Mouse (Mus musculus) cerebellum, adult 18-20 months (tissue): ENCODE data around the gene Zic5.

ENCODE experiments used
- DNase-seq, 2 experiments: peaks; one replicate each; pipeline ENCODE4 v3.0.0; 2021

Gene Zic5

GRCm38 (mm10) chr14:122464763-122465741 lies at the start of gene Zic5:
Zic5 (minus strand) TSS chr14:122465677.
- peak; percentile 84 to 88 for DNase-seq

GRCm38 (mm10) chr14:122513511-122514036 lies 48.1 kb upstream of the Zic5 start:
- no peak for DNase-seq

DNA sequence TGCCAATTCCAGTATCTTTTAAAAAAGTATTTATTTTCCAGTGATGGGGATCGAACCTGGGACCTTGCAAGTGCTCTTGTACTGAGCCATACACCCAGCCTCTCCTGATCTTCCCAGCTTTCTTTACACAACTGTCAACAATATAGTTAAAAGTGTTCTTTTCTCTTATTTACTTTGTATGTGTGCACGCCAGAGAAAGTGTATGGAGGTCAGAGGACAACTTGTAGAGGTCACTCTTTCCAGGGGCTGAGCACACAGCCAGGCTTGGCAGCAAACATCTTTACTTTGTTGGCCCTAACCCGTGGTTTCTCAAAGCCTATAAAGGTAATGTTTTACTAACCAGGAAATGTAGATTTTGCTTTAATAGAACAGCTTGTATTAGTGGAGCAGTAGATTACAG lies 46.0 kb upstream of the Zic5 start:
- DNase-seq, result no peak

GRCm38 (mm10) chr14:122509058-122509457 lies 43.6 kb upstream of the Zic5 start:
- no peak for DNase-seq

DNA sequence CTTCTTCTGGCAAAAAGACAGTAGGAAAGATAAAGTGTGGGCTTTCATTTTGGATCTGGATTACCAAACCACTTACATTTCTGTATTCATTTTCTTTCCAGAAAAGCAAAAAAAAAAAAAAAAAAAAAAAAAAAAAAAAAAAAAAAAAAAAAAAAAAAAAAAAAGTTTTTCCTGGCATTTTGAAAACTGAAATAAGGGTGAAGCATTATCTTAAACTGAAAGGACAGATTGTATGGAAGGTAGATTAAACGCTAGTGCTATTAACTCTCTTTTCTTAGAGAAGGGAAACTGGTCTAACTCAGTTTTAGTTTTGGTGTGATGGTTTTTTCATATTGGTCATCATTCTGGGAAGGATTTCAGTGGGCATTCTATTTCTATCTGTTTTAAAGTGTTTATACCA lies 26.5 kb upstream of the Zic5 start:
- no peak for DNase-seq

- peak in 1 of 2 experiments; percentile 10 for DNase-seq
Measured at GRCm38 (mm10) chr14:122491521-122491920, 26.0 kb upstream of the Zic5 start.

DNA sequence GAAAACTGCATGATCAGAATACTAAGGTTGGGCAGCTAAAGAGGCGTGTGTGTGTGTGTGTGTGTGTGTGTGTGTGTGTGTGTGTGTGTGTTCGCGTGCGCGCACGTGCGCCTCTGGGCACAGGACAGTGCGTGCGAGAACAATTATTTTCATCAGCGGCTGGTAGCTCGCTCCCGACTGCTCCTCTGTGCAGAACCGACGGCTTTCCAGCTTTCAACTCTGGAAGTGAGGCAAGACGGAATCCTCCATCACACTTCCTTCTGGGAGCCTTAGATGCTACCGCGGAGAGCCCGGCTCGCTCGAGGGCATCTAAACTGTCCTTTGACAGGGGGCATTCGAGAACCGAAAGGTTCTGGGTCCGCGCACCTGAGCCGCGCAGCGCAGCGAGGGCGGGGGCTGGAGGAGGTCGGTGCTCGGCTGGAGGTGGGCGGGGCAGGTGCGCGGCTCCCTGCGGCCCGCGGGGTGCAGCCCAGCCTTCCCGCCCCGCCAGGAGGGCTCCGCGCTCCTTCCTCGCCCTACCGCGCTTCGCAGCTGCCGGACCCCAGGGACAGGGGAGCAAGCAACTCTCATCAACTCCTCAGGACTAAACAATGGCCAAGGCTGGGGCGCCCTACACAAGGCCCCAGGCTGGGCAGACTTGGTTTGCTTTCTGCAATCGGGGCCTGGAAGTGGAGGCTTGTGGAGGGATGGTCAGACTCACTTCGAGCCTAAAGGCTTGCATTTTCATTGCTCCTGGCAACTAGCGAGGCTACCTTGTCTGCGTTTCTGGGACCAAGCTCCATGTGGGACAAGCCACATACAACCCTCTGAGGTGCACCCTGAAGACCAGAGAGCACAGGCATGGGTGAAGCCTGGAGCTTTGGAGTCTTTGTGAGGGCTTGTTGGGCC lies 25.2 kb upstream of the Zic5 start, which contains the start of gene Gm10837:
Gm10837 (plus strand) TSS at position 146 of the 888 bp plus-strand sequence.
- peak; percentile 74 to 82 for DNase-seq

GRCm38 (mm10) chr14:122489686-122490414 lies 24.4 kb upstream of the Zic5 start:
- peak; percentile 38 to 46 for DNase-seq

DNA sequence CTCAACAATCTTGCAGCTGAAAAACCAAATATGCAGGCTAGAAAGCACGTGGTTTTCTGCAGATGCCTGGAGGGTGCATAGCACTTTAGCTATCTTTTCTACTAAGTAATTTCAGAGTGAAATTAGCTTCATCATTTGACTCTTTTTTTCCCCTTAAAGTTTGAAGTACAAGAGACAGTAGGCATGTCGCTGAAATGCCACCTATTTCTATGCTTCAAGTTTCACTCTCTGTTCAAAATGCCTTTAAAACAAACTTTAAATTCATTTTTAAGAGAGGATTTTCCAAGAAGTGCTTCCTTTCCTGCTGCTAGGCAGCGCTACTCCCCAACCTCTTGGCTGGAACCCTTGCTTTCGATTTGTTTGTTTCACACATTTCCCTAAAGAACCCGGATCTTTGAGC lies 23.6 kb upstream of the Zic5 start:
- peak in 1 of 2 experiments; percentile 48 for DNase-seq

DNA sequence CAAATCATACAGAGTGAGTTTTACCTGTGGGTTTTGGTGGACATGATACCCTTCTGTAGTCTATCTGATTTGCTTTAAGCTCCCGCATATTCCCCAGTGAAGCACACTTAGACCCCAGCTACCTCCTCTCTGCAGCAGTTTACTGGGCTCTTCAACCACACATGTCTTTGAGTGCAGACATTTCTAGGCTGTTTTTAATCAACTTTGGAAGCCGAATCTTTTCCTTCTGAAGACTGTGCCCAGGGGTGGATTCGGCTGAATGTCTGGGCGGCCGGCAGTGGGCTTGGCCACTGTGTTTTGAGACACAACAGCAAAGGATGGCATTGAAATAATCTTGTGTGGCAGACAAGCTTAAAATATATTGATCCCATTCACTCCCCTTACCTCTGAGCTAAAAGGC lies 21.9 kb upstream of the Zic5 start:
- DNase-seq, result peak in 1 of 2 experiments; percentile 60

GRCm38 (mm10) chr14:122486611-122487010 lies 21.1 kb upstream of the Zic5 start:
- DNase-seq, result no peak

DNA sequence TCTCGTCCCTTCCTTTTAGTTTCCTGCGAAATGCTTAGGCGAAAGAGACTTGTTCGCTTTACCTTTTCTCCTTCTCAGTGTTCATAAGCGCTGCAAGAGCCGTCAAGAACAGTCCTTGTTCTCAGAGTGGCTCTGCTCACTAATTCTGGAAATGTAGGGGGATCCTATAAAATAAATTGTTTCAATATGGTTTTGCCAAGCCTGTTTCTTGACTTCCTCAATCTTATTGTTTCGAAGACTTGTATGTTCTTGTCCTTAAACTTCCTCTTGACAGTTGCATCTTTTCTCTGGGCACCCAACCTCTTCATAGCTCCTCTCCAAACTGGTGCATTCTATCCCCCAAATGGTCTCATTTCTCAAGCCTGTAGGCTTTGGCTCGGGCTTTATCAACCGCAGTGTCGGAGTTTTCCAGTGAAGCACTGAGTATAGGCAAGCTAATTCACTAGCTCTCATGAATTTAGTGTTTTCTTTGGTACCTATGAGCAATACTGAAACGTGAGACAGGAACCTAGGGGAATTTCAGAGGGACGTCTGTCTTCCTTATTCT lies 20.2 kb upstream of the Zic5 start:
- peak in 1 of 2 experiments; percentile 57 for DNase-seq

GRCm38 (mm10) chr14:122484844-122485551 lies 19.5 kb upstream of the Zic5 start:
- DNase-seq, result peak; percentile 66 to 74

- no peak for DNase-seq
Measured at GRCm38 (mm10) chr14:122484458-122484843, 19.0 kb upstream of the Zic5 start.

GRCm38 (mm10) chr14:122483556-122484421 lies 18.3 kb upstream of the Zic5 start:
- DNase-seq, result peak; percentile 79 to 80

DNA sequence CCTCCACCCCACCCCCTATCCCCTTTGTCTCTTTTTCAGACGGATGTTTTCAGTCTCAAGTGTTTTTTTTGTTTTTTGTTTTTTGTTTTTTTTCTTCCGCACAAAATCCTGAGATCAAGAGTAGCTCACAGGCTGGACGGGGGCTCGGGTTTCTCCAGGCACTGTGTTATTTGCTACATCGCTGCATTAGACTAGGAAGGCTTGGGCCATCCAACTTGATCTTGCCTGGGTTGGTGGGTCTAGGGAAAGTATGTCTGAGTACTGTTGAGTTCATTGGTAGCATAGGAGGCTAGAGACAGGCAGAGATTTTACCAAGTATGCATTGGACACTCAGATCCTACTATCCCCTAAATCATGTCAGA lies 17.5 kb upstream of the Zic5 start:
- peak in 1 of 2 experiments; percentile 46 for DNase-seq

GRCm38 (mm10) chr14:122482081-122483023 lies 16.9 kb upstream of the Zic5 start:
- peak; percentile 45 to 67 for DNase-seq

GRCm38 (mm10) chr14:122481181-122481580 lies 15.7 kb upstream of the Zic5 start:
- DNase-seq, result peak; percentile 62 to 73

DNA sequence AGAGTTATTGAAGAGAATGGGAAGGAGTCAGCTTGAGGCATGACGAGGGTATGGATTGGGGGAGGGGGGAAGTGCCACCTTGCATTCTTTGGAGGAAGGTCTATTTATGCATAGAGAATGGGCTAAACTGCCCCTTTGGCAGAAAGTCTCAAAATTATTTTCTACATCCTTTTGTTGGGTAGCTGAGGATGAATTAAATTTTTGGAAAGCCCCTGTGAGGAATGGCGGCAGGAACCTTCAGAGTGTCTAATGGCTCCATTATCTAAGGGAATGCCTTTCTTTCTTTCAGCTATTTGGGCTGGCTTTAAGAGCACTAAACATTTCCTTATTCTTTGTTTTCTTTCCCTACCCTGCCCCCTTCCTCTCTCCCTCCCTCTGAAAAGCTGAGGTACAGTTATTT lies 14.9 kb upstream of the Zic5 start:
- DNase-seq, result peak in 1 of 2 experiments; percentile 38
